Mouse (Mus musculus) hindbrain, embryonic 10.5 days (tissue): Measurements from ENCODE around the gene Olfr1044. TPM values are rescaled to one million over a fixed set of nuclear protein-coding genes. Genes with fewer than 3 reads are reported as not detected.

Experiments
- polyA plus RNA-seq: library from polyadenylated mRNA; unstranded; fragments of >200 nt; fragmentation: Nextera tagmentation; extraction: Ambion mirVana; gene quantifications from 2 replicates; pipeline ENCODE4 v1.2.1, GENCODE M21; 2016

The Olfr1044 gene
- polyA plus RNA-seq, 1 experiment from 2014 or later, result not detected

Other genes starting within 250 kb of the Olfr1044 start
- not detected in 2 replicates for gene Olfr1028, start 227.4 kb downstream of the Olfr1044 start, polyA plus RNA-seq
- not detected in 2 replicates for gene Olfr1029, start 203.9 kb downstream of the Olfr1044 start, polyA plus RNA-seq
- gene Olfr1030, start 198.5 kb downstream of the Olfr1044 start, polyA plus RNA-seq, result not detected in 2 replicates
- not detected in 2 replicates for gene Olfr1031, start 187.5 kb downstream of the Olfr1044 start, polyA plus RNA-seq
- gene Olfr1032, start 172.3 kb downstream of the Olfr1044 start, polyA plus RNA-seq, result not detected in 2 replicates
- not detected in 2 replicates for gene Olfr1033, start 157.2 kb downstream of the Olfr1044 start, polyA plus RNA-seq
- gene Olfr1034, start 132.0 kb downstream of the Olfr1044 start, polyA plus RNA-seq, result not detected in 2 replicates
- not detected in 2 replicates for gene Olfr1036, start 103.8 kb downstream of the Olfr1044 start, polyA plus RNA-seq
- not detected in 2 replicates for gene Olfr1037, start 90.4 kb downstream of the Olfr1044 start, polyA plus RNA-seq
- gene Olfr1039, start 41.9 kb downstream of the Olfr1044 start, polyA plus RNA-seq, result not detected in 2 replicates
- gene Olfr1040, start 31.1 kb downstream of the Olfr1044 start, polyA plus RNA-seq, result not detected in 2 replicates
- gene Olfr1042, start 16.0 kb downstream of the Olfr1044 start, polyA plus RNA-seq, result not detected in 2 replicates
- not detected in 2 replicates for gene Olfr1043, start 10.3 kb downstream of the Olfr1044 start, polyA plus RNA-seq
- not detected in 2 replicates for gene Olfr52, start 7.9 kb upstream of the Olfr1044 start, polyA plus RNA-seq
- gene Olfr1045, start 25.2 kb upstream of the Olfr1044 start, polyA plus RNA-seq, result not detected in 2 replicates
- gene Olfr1046, start 41.5 kb upstream of the Olfr1044 start, polyA plus RNA-seq, result not detected in 2 replicates
- not detected in 2 replicates for gene Olfr1047, start 53.6 kb upstream of the Olfr1044 start, polyA plus RNA-seq
- not detected in 2 replicates for gene Olfr1048, start 62.5 kb upstream of the Olfr1044 start, polyA plus RNA-seq
- not detected in 2 replicates for gene Olfr1049, start 80.5 kb upstream of the Olfr1044 start, polyA plus RNA-seq
- not detected in 2 replicates for gene Olfr1051, start 101.3 kb upstream of the Olfr1044 start, polyA plus RNA-seq
- not detected in 2 replicates for gene Olfr1052, start 114.6 kb upstream of the Olfr1044 start, polyA plus RNA-seq
- gene Olfr1053, start 137.5 kb upstream of the Olfr1044 start, polyA plus RNA-seq, result not detected in 2 replicates
- gene Olfr1054, start 157.6 kb upstream of the Olfr1044 start, polyA plus RNA-seq, result not detected in 2 replicates
- gene Olfr1055, start 172.5 kb upstream of the Olfr1044 start, polyA plus RNA-seq, result not detected in 2 replicates
- gene Olfr1056, start 184.6 kb upstream of the Olfr1044 start, polyA plus RNA-seq, result not detected in 2 replicates
- gene Olfr1057, start 200.6 kb upstream of the Olfr1044 start, polyA plus RNA-seq, result not detected in 2 replicates
- gene Olfr1058, start 210.7 kb upstream of the Olfr1044 start, polyA plus RNA-seq, result not detected in 2 replicates
- not detected in 2 replicates for gene Olfr1061, start 236.2 kb upstream of the Olfr1044 start, polyA plus RNA-seq
- gene Olfr1062, start 248.9 kb upstream of the Olfr1044 start, polyA plus RNA-seq, result not detected in 2 replicates